Mouse (Mus musculus) CH12.LX (cell line): ENCODE data around the gene Eif4e.

Experiments
- BHLHE40 ChIP-seq: IDR thresholded peaks from 2 replicates; pipeline ENCODE4 v1.6.1; 2011; ENCODE audit warnings: mild to moderate bottlenecking, low read depth, low read length, improper control_type of control experiment
- CTCF ChIP-seq, 2 experiments: IDR thresholded peaks in 1 of 2; conservative IDR thresholded peaks in 1 of 2; 2 replicates each; pipeline ENCODE4 v1.5.1; 2011 to 2012; ENCODE audit warnings: low read depth in 2 of 2, low read length in 2 of 2, improper control_type of control experiment in 1 of 2, inconsistent platforms in 1 of 2, mild to moderate bottlenecking in 1 of 2, moderate library complexity in 1 of 2
- E2F4 ChIP-seq: IDR thresholded peaks from 2 replicates; pipeline ENCODE4 v1.6.1; 2011; ENCODE audit warnings: low read depth, low read length, improper control_type of control experiment; ENCODE audit not compliant: insufficient replicate concordance
- EP300 ChIP-seq: IDR thresholded peaks from 2 replicates; pipeline ENCODE4 v1.6.1; 2011; ENCODE audit warnings: low read length, improper control_type of control experiment
- MAFK ChIP-seq: IDR thresholded peaks from 2 replicates; pipeline ENCODE4 v1.6.1; 2011; ENCODE audit warnings: low read length, improper control_type of control experiment; ENCODE audit not compliant: insufficient replicate concordance
- MAX ChIP-seq: IDR thresholded peaks from 2 replicates; pipeline ENCODE4 v1.6.1; 2011; ENCODE audit warnings: low read length, improper control_type of control experiment
- POLR2A ChIP-seq: IDR thresholded peaks from 2 replicates; pipeline ENCODE4 v1.6.1; 2011; ENCODE audit warnings: low read depth, mild to moderate bottlenecking, improper control_type of control experiment, low read length
- POLR2AphosphoS2 ChIP-seq: IDR thresholded peaks from 2 replicates; pipeline ENCODE4 v1.6.1; 2011; ENCODE audit warnings: low read depth, low read length, improper control_type of control experiment
- RCOR1 ChIP-seq: conservative IDR thresholded peaks from 2 replicates; pipeline ENCODE4 v1.6.1; 2012; ENCODE audit warnings: low read depth, mild to moderate bottlenecking, inconsistent platforms, low read length, improper control_type of control experiment
- SIN3A ChIP-seq: IDR thresholded peaks from 2 replicates; pipeline ENCODE4 v1.6.1; 2012; ENCODE audit warnings: low read length, improper control_type of control experiment, inconsistent platforms
- TCF12 ChIP-seq: IDR thresholded peaks from 2 replicates; pipeline ENCODE4 v1.6.1; 2014; ENCODE audit warnings: low read depth, mild to moderate bottlenecking, inconsistent platforms, low read length, improper control_type of control experiment
- UBTF ChIP-seq: IDR thresholded peaks from 2 replicates; pipeline ENCODE4 v1.6.1; 2012; ENCODE audit warnings: low read depth, mild to moderate bottlenecking, inconsistent platforms, low read length, improper control_type of control experiment, moderate library complexity
- ZMIZ1 ChIP-seq: IDR thresholded peaks from 2 replicates; pipeline ENCODE4 v1.6.1; 2012; ENCODE audit warnings: low read depth, mild to moderate bottlenecking, inconsistent platforms, low read length, improper control_type of control experiment
- ZNF384 ChIP-seq: IDR thresholded peaks from 2 replicates; pipeline ENCODE4 v1.6.1; 2012; ENCODE audit warnings: low read depth, low read length, improper control_type of control experiment, inconsistent platforms

DNA sequence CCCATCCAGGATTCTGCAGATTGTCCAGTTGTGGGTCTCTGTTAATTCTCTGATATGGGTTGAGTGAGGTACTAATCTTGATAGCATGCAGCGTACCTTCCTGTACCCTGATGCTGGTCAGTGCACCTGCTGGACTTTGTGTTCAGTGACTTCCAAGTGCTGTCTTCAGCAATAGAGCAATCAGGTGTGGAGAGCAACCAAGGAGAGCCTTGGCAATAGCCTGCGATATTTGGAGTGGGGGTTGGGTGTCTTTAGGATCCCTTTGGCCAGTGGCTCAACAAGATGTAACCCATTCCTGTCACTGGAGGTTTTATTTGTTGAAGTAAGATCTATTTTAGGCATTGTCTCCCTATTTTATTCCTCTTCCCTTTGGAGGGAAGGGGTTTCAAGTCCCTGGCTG, 10.1 kb downstream of the Eif4e start:
- TF ChIP-seq POLR2AphosphoS2 (no peak), TCF12 (no peak), BHLHE40 (no peak), UBTF (no peak), CTCF (conservative IDR thresholded peaks at IDR 0.05 in 1 of 2, IDR thresholded peaks at IDR 0.05 in 1 of 2; ENCODE audit: low read depth in 2 of 2, low read length in 2 of 2) (no peak), POLR2A (no peak), E2F4 (no peak), MAX (no peak), RCOR1 (no peak), SIN3A (no peak), ZNF384 (no peak), ZMIZ1 (no peak), MAFK (no peak), EP300 (no peak)
